Mouse (Mus musculus) naive thymus-derived CD4-positive, alpha-beta T cell, adult 2 months (primary cell): Measurements from ENCODE around the gene Ift46.
A peak's percentile ranks its signal among the peaks of the same experiment; 100 is the strongest.

ENCODE experiments used
- DNase-seq: peaks from one replicate; pipeline ENCODE4 v3.0.0-alpha.2; 2011; ENCODE audit warnings: low read depth

Gene Ift46

GRCm38 (mm10) chr9:44735886-44736285 is 31.8 kb upstream of the Ift46 start:
- DNase-seq, result no peak

DNA sequence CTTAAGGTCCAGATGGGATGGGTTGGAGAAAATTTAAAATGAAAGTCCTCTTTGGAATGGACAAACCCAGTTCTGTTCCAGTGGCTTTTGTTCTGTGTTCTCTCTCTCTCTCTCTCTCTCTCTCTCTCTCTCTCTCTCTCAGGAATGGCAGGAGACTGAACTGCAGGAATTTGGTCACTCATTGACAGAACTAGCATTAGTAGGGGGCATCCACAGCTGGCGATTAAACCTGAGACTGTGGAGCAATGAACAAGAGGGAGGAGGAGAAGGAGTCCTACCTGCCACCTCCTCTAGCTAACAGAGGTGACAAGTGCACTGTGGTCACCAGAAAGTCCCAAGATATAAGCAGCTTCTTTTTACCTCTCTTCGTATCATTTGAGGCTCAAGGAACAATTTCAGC is 31.4 kb upstream of the Ift46 start:
- no peak for DNase-seq

DNA sequence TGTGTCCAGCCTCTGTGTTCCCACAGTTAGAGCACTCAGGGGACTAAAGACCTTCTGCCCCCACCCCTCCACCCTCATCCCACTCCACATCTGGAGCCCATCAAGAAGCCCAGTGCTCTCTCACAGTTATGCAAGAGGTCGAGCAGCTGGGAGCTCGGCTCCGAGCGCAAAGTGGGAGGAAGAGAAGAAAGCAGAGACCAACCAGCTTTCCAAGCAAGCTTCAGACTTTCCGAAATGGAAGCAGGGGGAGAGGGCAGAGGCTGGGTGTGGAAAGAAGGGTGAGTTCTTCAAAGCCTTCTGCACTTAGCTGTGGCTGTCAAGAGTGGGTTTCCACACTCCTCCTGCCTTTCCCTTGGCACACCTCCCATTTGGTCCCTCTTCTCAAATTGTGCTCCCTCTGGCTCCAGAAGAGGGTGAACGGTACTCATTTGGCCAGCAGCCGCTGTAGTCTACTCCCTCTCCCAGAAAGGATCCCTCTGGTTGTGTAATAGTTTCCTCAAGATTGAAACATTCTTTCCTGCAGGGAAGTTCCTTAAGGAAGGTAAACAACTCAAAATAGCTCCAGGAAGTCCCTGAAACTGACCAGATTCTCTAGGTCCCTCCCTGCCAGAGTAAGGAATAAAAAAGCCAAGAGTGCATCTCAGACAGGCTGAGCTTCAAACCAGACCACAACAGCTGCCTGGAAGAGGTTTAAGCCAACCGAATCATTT is 30.3 kb upstream of the Ift46 start:
- DNase-seq, result no peak

GRCm38 (mm10) chr9:44740663-44741192 is 27.0 kb upstream of the Ift46 start:
- no peak for DNase-seq

- no peak for DNase-seq
These were observed 22.3 kb upstream of the Ift46 start for GRCm38 (mm10) chr9:44745371-44745770.

DNA sequence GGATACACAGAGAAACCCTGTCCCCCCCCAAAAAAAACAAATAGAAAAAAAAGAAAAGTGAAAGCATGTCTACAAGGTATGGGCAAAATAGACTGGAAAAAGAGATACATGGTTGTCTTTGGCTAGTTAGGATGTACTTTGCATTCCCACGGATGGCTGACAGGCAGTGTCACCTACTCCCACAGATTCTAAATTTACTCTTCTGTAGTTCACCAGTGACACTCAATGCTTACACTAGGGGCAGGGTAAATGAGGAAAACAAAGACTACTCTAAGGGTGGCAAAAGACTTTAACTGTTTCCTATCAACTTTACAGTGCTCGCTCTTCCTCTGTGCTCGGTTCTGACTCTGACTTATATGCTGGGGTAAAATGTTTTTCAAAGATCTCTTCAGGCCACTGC is 21.0 kb upstream of the Ift46 start:
- no peak for DNase-seq

DNA sequence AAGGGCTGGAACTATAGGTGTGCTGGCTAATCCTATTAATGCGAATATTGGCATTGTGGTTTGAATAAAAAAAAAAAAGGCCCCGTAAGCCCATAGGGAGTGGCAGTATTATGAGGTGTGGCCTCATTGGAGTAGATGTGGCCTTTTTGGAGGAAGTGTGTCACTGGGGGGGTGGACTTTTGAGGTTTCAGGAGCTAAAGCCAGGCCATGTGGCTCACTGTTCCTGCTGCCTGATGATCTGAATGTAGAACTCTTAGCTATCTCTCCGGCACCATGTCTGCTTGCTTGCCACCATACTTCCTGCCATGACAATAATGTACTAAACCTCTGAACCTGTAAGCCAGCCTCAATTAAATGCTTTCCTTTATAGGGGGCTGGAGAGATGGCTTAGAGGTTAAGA is 20.4 kb upstream of the Ift46 start:
- no peak for DNase-seq

DNA sequence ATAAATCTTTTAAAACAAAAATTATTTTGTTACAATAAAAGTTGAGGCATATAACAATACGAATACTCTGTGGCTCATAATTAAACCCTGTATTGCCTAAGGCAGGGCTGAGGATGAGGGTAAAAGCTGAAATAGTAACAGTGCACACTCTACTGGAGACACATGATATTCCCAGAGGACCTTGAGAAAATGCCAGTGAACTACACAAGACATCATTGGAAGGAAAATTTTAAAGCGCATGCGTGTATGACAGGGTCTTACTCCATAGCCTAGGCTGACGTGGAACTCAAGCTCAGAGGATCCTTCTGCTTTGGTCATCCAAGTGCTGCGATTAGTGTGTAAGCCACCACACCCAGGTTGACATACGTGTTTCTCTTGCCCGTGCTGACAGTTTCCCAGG is 19.2 kb upstream of the Ift46 start:
- DNase-seq, result no peak

- no peak for DNase-seq
These were observed 6.8 kb upstream of the Ift46 start for GRCm38 (mm10) chr9:44760873-44761272.

- DNase-seq, result peak; percentile 42
These were observed 304 bp downstream of the Ift46 start for GRCm38 (mm10) chr9:44768029-44768394.

GRCm38 (mm10) chr9:44771376-44771775 is 3.7 kb downstream of the Ift46 start:
- peak; percentile 21 for DNase-seq

DNA sequence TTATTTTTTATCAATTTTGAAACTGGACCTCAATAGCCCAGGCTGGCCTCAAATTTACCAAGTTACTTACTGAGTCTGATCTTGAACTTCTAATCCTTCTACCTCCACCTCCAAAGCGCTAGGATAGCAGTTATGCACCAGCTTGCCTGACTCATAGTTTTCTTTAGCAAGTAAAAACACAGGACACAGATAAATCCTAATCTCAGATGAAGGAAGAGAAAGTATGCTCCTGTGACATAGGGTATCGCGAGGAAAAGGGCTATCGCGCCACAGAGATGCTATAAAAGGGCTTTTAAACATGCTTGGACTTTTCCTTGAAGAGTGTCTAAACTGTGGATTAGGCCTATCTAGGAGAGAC is 4.7 kb downstream of the Ift46 start:
- no peak for DNase-seq

DNA sequence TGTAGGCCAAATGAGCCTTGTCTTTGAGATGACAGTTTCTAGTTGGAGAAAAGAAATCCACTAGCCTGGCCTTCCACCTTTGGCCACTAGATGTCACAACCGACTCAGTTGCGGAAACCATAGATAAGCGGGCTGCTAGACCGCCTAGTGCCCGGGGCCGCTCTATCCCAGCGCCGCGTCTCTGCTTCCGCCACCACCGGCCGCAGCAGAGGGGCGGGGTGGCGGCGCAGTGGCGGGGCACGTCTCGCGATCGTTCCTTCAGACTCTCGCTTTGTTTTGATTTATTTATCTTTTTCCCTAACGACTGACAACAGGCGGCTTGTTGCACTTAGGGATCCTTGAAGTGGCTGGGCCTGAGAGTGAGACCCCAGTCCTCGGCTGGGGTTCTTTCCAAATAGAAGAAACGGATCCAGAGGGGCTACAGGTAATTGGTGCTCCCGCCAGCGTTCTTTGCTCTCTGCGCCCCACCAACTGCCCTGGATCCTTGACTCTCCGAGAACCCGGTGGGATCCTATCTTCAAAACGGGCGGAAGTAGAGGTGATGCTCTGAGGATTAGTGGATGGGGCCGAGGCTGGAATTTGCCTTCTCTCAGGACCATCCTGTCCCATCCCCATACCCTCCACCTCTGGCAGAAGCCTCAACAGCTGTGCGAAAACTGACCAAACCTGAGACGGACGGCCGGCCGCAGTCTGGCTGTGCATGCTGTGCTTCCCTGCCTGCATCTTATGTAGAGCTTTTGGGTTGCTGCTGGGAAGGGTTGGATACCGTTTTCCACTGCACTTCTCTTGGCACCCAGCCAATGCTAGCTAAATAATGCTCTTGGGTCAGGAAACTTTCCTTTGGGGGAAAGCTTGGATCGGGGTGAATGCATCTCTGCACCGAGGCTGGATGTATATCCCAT is 5.3 kb downstream of the Ift46 start:
- DNase-seq, result peak; percentile 97

- no peak for DNase-seq
These were observed 25.1 kb downstream of the Ift46 start for GRCm38 (mm10) chr9:44792842-44793241.

GRCm38 (mm10) chr9:44798298-44798697 is 30.6 kb downstream of the Ift46 start:
- no peak for DNase-seq

- peak; percentile 55 for DNase-seq
These were observed 31.6 kb downstream of the Ift46 start, which contains the start of gene Tmem25 for GRCm38 (mm10) chr9:44799102-44799957. Gene Tmem25 (minus strand): TSS chr9:44799307.

GRCm38 (mm10) chr9:44799958-44800324 is 32.2 kb downstream of the Ift46 start:
- no peak for DNase-seq

- DNase-seq, result no peak
These were observed 34.0 kb downstream of the Ift46 start for GRCm38 (mm10) chr9:44801669-44802068.

- DNase-seq, result no peak
These were observed 35.2 kb downstream of the Ift46 start, which contains the start of gene Ttc36 for GRCm38 (mm10) chr9:44802808-44803450. Gene Ttc36 (minus strand): TSS chr9:44803072.

DNA sequence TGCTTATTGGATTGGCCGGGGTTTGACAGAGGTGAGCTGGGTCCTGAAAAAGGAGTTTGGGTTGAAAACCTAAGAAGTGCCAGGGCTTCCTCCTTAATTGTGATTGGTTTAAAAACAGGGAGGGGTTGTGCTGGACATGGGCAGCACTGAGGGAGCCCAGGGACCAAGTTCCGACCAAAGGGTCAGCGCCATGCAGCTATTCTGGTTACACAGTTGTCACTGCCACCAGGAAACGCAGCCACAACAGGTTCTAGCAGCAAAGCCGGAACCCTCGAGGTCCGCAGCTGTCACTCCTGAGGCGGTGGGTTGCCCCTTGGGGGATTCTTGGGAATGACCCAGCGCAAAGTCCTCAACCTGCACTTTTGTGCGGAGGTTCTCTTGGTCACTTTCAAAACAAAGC is 37.0 kb downstream of the Ift46 start:
- DNase-seq, result no peak

DNA sequence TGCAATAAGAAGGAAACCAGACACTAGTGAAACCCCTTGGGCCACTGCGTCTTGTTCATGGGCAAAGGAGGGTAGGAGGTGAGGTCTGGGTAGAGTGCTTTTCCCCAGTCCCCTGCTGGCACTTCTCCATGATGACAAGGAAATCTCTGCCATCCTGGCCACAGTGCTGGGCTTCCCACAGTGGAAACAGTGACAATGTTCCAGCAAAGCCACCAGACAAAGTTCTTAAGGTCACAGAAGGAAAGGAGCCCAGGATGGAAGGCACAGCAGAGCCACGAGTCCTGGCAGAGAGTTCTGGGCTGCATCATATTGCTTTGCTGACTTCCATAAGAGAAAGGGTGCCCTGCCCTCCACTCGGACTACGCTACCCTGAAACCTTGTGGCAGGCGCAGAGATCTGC is 37.8 kb downstream of the Ift46 start:
- no peak for DNase-seq

DNA sequence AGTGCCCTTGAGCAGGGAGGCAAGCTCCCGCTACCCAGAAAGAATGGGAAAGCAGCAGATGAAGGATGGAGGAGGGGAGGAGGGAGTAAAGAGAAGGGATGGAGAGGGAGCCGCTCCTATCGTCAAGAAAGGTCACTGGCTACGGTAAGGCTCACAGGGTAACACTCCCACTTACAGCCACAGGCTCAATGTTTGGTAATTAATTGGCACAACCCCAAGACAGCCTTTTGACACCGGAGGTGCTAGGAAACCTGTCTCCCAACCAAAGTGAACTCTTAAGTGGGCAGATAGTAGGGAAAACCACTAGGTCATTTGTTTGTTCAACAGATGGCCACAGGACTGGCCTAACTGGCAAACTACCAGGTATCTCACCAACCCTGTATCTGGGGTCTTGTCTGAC is 39.4 kb downstream of the Ift46 start:
- no peak for DNase-seq
